Mouse (Mus musculus): ENCODE results near the gene Wiz.

Gene Wiz

DNA sequence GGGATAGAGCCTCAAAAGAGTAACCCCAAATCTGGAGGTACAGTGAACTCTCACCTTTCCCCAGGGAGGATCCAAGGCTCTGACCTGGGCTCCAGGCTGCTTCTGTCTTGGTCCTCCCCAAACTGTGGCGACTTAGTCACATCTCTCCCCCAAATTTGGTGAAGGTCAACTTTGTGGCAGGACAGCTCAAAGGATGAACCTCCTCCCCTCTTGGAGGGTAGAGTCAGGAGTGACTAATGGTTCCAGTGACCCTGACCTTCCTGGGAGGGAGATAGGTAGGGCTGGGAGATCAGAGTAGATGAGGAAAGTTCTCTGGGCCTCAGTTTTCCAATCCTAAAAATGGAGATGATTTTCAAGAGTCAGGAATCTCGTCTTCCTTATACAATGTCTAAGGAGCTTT lies 10.5 kb downstream of the Wiz start:
- no peak for DNase-seq (ENCODE audit: low spot score)

DNA sequence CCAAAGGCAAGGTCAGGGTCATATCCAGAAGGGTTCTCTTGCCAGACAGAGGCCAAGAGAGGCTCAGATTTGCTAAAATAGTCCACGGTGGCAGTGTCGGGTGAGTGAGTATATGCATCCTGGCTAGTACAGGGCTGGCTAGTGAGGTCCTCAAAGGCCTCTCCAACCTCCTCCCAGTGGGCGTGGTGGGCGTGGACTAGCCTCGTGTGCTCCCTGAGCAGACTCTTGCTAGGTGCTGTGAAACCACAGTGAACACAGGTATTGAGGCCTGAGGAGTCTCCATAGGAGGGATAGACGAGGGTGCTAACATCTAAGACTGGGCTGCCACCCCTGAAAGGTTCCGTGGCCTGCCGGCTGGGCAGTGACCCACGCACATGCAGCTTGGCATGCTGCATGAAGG lies 12.1 kb downstream of the Wiz start:
- DNase-seq (ENCODE audit: low spot score): no peak

DNA sequence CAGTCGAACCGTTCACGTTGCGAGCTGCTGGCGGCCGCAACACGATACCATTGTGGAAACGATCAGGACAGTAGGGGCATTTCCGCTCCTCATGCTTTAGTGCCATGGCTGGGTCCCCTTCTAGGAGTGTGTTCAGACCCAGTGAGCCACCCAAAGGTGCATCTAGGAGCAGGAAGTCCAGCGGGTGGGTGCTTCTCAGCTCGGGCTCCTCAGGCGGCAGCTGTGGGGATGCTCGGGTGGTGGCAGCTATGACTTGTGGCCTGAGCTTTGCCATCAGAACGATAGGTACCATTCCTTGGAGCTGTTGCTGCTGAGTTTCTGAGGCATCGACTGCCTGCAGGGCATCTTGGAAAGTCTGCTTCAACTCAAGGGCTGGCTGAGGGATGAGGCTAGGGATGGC lies 12.8 kb downstream of the Wiz start:
- DNase-seq (ENCODE audit: low spot score): no peak

DNA sequence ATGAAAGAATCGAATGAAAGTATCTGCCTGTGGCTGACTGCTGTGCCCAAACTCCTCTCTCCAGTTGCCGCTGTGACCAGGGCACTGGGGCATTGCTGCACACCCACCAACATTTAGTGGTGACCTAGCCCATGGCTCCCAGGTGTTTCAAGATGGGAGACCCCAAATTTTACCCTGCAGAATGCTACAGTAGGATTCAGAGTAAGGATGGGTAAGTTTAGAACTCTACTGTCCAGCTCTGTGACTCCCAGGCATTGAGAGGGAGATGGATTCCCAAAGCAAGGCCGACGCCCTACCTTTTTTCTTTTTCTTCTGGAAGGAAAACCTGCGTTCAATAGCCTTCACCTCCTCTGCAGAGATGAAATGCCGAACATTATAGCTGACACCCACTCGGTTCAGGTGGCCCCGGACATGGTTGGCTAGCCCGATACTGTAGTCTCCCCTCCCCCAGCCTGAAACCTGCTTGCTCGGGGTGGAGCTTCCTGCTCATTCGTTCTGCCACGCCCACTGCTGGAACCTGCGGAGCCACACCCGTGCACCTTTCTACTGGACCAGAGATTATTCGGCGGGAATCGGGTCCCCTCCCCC lies 20.2 kb downstream of the Wiz start:
- DNase-seq (ENCODE audit: low spot score): no peak

GRCm38 (mm10) chr17:32367706-32368105 lies 21.5 kb downstream of the Wiz start:
- DNase-seq (ENCODE audit: low spot score): no peak

DNA sequence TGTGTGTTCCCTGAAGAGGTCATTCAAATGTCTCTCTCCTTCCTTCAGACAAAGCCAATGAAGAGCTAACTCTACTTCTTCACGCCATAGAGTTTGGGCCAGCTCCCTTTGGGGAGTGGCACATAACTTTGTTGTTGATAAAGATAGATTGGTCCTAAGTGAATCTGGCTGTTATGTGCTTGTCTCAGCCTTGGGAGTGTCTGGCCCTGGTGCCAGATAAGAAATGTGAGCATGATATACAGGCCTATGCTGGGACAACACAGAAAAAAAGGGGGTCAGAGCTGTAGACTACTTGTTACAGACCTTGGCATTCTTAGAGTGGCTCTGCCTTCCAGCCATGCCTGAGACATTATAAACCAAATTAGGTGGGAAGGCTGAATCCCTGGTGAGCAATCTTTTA lies 23.9 kb downstream of the Wiz start:
- no peak for DNase-seq (ENCODE audit: low spot score)

- DNase-seq (ENCODE audit: low spot score): no peak
Measured at GRCm38 (mm10) chr17:32364850-32365249, 24.4 kb downstream of the Wiz start.

DNA sequence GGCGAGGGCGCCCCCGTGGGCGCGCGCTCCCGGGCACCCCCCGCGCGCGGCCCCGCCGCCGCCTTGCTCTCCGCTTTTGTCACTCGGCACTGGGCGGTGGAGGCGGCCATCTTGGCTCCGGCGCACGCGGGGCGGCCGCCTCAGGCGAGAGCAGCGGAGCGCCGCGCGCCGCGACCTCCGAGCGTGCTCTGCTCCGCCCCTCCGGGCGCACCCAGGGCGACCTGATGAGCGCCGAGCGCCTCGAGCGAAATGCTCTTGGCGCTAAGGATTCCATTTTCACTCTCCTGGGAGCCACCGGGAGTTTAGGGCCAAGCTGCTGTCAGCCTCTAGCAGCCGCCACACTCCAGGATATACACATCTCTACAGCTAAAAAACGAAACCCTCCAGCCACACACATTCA lies 24.9 kb downstream of the Wiz start:
- peak; percentile 95 for DNase-seq (ENCODE audit: low spot score)

- peak; percentile 26 for DNase-seq (ENCODE audit: low spot score)
Measured at GRCm38 (mm10) chr17:32363821-32364301, 25.4 kb downstream of the Wiz start.

- no peak for DNase-seq (ENCODE audit: low spot score)
Measured at GRCm38 (mm10) chr17:32362686-32363085, 26.6 kb downstream of the Wiz start.

DNA sequence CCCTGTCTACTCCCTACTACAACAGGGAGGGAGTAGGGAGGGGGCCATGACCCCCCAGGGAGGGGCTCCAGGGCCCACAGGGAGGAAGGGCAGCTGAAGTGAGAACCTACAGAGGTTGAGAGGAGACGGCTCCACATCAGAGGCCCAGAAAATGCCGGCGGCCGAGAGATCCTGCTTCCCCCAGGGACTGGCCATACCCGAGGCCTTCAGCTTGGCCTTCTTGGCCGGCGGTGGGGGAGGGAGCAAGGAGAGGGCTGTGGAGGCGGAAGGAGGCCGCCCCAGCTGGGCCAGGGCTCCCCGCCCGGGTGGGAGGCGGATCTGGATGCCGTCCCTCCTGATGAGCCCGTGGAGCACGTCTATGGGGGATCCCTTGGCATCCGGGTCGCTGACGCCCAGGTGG lies 29.3 kb downstream of the Wiz start:
- no peak for DNase-seq (ENCODE audit: low spot score)

DNA sequence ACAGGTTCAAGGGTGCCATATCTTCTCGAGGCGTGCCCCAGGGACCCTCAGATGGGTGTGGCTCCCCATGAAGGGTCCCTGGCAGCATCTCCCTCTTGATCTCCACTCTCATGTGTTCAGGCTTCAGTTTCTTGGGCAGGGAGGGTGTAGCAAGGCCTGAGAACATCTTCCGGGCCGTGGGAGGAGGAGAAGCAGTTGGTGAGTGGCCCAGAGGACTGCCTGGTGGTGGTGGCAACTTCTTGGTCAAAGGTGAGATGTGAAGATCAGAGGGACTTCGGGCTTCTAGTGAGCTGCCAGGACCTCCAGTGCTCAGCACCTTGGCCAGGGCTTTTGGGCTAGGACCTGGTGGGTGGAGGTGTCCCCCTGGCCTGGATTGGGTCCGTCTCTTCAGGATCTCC lies 30.3 kb downstream of the Wiz start:
- no peak for DNase-seq (ENCODE audit: low spot score)

DNA sequence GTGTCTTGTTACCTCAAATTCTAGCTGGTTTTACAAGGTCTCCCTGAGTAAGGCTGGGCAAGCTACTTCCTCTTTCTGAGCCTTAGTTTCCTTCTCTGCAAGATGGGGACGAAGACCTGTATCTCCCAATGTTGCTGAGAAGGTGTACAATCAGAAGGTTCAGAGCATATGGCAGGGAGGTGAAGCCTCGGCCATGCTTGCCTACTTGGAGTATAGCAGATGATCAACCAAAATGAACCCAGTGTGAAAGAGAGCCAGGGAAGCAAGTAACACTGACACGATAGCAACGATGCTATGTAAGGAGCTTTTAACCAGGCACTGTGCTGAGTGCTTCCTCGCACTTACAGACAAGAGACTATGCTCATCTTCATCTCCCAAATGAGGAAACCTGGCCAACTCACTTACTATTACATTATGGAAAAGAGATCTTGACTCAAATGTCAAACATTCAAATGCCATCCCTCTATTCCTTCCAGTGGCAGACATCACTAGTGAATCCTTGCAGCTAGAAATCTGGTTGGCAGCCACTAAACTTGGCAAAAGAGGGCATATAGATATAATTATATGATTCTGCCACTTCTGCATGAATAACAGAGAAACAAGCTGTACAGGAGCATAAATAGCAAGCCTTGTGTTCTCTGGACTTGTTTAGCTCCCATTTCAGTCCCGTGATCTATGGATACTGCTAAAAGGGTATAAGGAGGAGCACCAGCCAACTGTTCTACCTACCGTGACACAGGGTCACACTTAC lies 30.9 kb downstream of the Wiz start:
- no peak for DNase-seq (ENCODE audit: low spot score)

DNA sequence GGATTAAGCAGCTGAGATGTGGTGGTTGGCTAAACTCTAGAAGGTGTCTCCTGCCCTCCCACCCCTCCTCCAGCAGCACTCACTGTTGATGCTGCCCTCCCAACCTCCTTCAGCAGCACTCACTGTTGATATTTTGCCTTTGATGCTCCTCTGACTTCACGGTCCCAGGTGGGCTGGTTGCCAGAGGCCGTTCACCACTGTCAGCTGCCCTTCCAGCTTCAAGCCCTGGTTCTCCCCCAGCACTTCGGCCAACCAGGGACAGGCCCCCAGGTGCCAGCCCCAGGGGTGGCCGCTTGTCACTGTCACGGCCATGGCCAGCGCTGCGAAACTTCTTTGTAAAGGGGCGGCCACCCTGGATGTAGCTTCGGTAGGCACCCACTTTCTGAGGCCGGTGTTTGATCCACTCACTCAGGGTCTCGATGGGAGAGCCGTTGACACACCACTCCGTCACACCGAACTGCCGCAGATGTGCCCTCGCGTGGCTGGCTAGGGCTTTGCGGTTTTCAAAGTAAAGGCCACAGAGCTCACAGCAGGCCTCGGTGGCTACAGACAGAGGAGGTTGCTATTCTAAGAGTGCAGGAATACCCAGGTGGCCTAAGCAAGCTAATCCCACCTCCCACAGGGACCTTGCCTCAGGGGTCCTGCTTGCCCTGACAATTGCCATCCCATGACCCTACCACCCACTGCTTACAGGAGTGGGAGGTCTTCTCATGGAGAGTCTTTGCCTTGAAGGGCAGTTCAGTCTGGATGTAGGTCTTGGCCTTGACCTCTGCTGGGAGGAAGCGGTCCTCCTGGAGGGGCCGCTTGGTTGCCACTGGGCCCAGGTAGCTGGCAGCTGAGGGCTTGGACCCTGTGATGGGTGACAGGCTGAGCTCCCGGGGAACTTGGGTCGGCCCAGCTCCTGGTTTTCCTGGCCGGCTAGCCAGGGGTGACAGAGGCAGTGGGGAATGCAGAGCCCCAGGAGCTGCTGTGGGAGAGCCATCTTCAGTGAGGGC lies 32.2 kb downstream of the Wiz start:
- no peak for DNase-seq (ENCODE audit: low spot score)

- no peak for DNase-seq (ENCODE audit: low spot score)
Measured at GRCm38 (mm10) chr17:32356281-32356680, 33.0 kb downstream of the Wiz start.

GRCm38 (mm10) chr17:32355031-32355430 lies 34.2 kb downstream of the Wiz start:
- DNase-seq (ENCODE audit: low spot score): no peak

DNA sequence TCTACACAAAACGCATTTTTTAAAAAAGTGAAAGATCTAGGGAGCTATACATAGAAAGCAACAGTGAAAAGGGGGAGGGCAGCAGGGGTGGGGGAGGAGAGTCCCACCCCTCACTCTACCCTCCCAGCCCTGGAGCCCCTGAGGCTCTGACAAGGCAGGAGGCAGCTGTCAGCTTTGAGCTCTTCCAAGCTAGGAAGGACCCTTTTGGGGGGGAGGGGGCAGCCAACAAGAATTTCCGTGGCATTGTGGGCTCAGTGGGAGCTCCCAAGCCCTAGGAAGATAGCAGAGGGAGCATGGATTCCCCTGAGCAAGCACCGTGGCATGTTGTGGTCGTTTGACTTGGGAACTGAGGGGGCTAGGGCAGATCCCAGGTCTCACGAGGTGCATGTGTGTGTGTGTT lies 35.0 kb downstream of the Wiz start:
- DNase-seq (ENCODE audit: low spot score): no peak

GRCm38 (mm10) chr17:32353696-32354095 lies 35.5 kb downstream of the Wiz start:
- DNase-seq (ENCODE audit: low spot score): no peak

GRCm38 (mm10) chr17:32351726-32352125 lies 37.5 kb downstream of the Wiz start:
- no peak for DNase-seq (ENCODE audit: low spot score)

- no peak for DNase-seq (ENCODE audit: low spot score)
Measured at GRCm38 (mm10) chr17:32351269-32351668, 38.0 kb downstream of the Wiz start.

GRCm38 (mm10) chr17:32350382-32350983 lies 38.8 kb downstream of the Wiz start, which contains the start of gene Akap8l:
TSS of gene Akap8l (minus strand) at chr17:32350607.
- peak; percentile 99 for DNase-seq (ENCODE audit: low spot score)

DNA sequence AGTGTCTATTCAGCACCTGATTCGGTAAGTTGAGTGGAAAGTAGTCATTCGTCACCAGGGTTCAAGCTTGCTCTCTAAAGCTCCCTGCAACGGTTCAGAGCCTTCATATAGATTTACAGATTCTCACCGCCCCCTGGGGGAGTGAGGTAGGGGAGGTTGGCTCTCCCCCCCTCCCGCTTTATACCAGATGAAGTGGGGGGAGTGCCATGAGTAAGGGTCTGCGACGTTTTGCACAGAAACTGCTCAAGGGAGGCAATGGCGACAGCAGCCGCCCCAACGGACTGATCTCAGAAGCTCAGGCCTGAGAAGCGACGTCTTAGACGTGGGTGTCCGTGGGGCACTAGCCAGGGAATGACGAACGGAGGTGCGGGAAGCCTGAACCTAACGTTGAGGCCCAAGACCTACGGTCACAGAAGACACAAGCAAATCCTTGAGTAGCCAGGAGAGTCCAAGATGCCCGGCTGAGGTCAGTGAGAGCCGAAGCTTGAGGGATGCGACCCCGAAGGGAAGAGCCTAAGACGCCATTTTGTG lies 39.3 kb downstream of the Wiz start:
- no peak for DNase-seq (ENCODE audit: low spot score)

Data from retina, embryonic 14.5 days (tissue).